Mouse (Mus musculus): ENCODE measurements around the gene H2-DMb1. TPM values are rescaled to one million over a fixed set of nuclear protein-coding genes. Genes with fewer than 3 reads are reported as not detected.

Gene H2-DMb1
- polyA plus RNA-seq, 1 experiment from 2014 or later, result 8.6 TPM

Other genes with a start within 250 kb of the H2-DMb1 start
- 0.22 TPM in 1 of 2 replicates, not detected in the other for gene Platr17, start 247.9 kb upstream of the H2-DMb1 start, polyA plus RNA-seq (2015; fragmentation: Nextera tagmentation; extraction: Ambion mirVana)
- 59.9 and 60.1 TPM in 2 replicates for gene Daxx, start 243.7 kb upstream of the H2-DMb1 start, polyA plus RNA-seq (2015; fragmentation: Nextera tagmentation; extraction: Ambion mirVana)
- 36.1 and 39.2 TPM in 2 replicates for gene Tapbp, start 237.2 kb upstream of the H2-DMb1 start, polyA plus RNA-seq (2015; fragmentation: Nextera tagmentation; extraction: Ambion mirVana)
- gene Zbtb22, start 237.2 kb upstream of the H2-DMb1 start, polyA plus RNA-seq (2015; fragmentation: Nextera tagmentation; extraction: Ambion mirVana), result 20.6 and 20.9 TPM in 2 replicates
- 35.9 and 38.0 TPM in 2 replicates for gene Rgl2, start 223.5 kb upstream of the H2-DMb1 start, polyA plus RNA-seq (2015; fragmentation: Nextera tagmentation; extraction: Ambion mirVana)
- 168 and 174 TPM in 2 replicates for gene Pfdn6, start 212.7 kb upstream of the H2-DMb1 start, polyA plus RNA-seq (2015; fragmentation: Nextera tagmentation; extraction: Ambion mirVana)
- 32.7 and 37.7 TPM in 2 replicates for gene Wdr46, start 212.4 kb upstream of the H2-DMb1 start, polyA plus RNA-seq (2015; fragmentation: Nextera tagmentation; extraction: Ambion mirVana)
- gene B3galt4, start 201.6 kb upstream of the H2-DMb1 start, polyA plus RNA-seq (2015; fragmentation: Nextera tagmentation; extraction: Ambion mirVana), result 6.2 and 6.9 TPM in 2 replicates
- gene Vps52, start 197.3 kb upstream of the H2-DMb1 start, polyA plus RNA-seq (2015; fragmentation: Nextera tagmentation; extraction: Ambion mirVana), result 51.9 and 54.7 TPM in 2 replicates
- 1,660 and 1,786 TPM in 2 replicates for gene Rps18, start 197.1 kb upstream of the H2-DMb1 start, polyA plus RNA-seq (2015; fragmentation: Nextera tagmentation; extraction: Ambion mirVana)
- 31.5 and 32.7 TPM in 2 replicates for gene H2-K1, start 152.7 kb upstream of the H2-DMb1 start, polyA plus RNA-seq (2015; fragmentation: Nextera tagmentation; extraction: Ambion mirVana)
- 14.7 and 18.7 TPM in 2 replicates for gene Ring1, start 128.4 kb upstream of the H2-DMb1 start, polyA plus RNA-seq (2015; fragmentation: Nextera tagmentation; extraction: Ambion mirVana)
- gene H2-Ke6, start 125.0 kb upstream of the H2-DMb1 start, polyA plus RNA-seq (2015; fragmentation: Nextera tagmentation; extraction: Ambion mirVana), result 52.9 and 54.0 TPM in 2 replicates
- gene Slc39a7, start 121.4 kb upstream of the H2-DMb1 start, polyA plus RNA-seq (2015; fragmentation: Nextera tagmentation; extraction: Ambion mirVana), result 227 and 231 TPM in 2 replicates
- gene Rxrb, start 121.3 kb upstream of the H2-DMb1 start, polyA plus RNA-seq (2015; fragmentation: Nextera tagmentation; extraction: Ambion mirVana), result 52.7 and 56.7 TPM in 2 replicates
- gene Col11a2, start 113.6 kb upstream of the H2-DMb1 start, polyA plus RNA-seq (2015; fragmentation: Nextera tagmentation; extraction: Ambion mirVana), result 3.2 and 3.7 TPM in 2 replicates
- 0.52 and 0.82 TPM in 2 replicates for gene H2-Oa, start 60.7 kb upstream of the H2-DMb1 start, polyA plus RNA-seq (2015; fragmentation: Nextera tagmentation; extraction: Ambion mirVana)
- 18.3 and 19.0 TPM in 2 replicates for gene H2-DMa, start 33.5 kb upstream of the H2-DMb1 start, polyA plus RNA-seq (2015; fragmentation: Nextera tagmentation; extraction: Ambion mirVana)
- gene Brd2, start 30.4 kb upstream of the H2-DMb1 start, polyA plus RNA-seq (2015; fragmentation: Nextera tagmentation; extraction: Ambion mirVana), result 117 and 134 TPM in 2 replicates
- 24.5 and 30.3 TPM in 2 replicates for gene H2-DMb2, start 9.8 kb upstream of the H2-DMb1 start, polyA plus RNA-seq (2015; fragmentation: Nextera tagmentation; extraction: Ambion mirVana)
- gene Tap1, start 34.5 kb downstream of the H2-DMb1 start, polyA plus RNA-seq (2015; fragmentation: Nextera tagmentation; extraction: Ambion mirVana), result 4.7 and 5.5 TPM in 2 replicates
- 2.0 and 2.4 TPM in 2 replicates for gene Psmb9, start 34.7 kb downstream of the H2-DMb1 start, polyA plus RNA-seq (2015; fragmentation: Nextera tagmentation; extraction: Ambion mirVana)
- 6.4 and 7.2 TPM in 2 replicates for gene Psmb8, start 44.6 kb downstream of the H2-DMb1 start, polyA plus RNA-seq (2015; fragmentation: Nextera tagmentation; extraction: Ambion mirVana)
- gene Tap2, start 50.5 kb downstream of the H2-DMb1 start, polyA plus RNA-seq (2015; fragmentation: Nextera tagmentation; extraction: Ambion mirVana), result 5.2 and 5.8 TPM in 2 replicates
- 0.14 and 0.27 TPM in 2 replicates for gene H2-Ob, start 85.8 kb downstream of the H2-DMb1 start, polyA plus RNA-seq (2015; fragmentation: Nextera tagmentation; extraction: Ambion mirVana)
- 31.6 and 37.9 TPM in 2 replicates for gene H2-Ab1, start 104.6 kb downstream of the H2-DMb1 start, polyA plus RNA-seq (2015; fragmentation: Nextera tagmentation; extraction: Ambion mirVana)
- gene H2-Aa, start 134.8 kb downstream of the H2-DMb1 start, polyA plus RNA-seq (2015; fragmentation: Nextera tagmentation; extraction: Ambion mirVana), result 2.6 and 3.3 TPM in 2 replicates
- 7.8 and 8.4 TPM in 2 replicates for gene H2-Eb1, start 152.8 kb downstream of the H2-DMb1 start, polyA plus RNA-seq (2015; fragmentation: Nextera tagmentation; extraction: Ambion mirVana)
- gene H2-Eb2, start 172.6 kb downstream of the H2-DMb1 start, polyA plus RNA-seq (2015; fragmentation: Nextera tagmentation; extraction: Ambion mirVana), result 0.04 TPM in 1 of 2 replicates, not detected in the other
- not detected in 2 replicates for gene Btnl2, start 201.8 kb downstream of the H2-DMb1 start, polyA plus RNA-seq (2015; fragmentation: Nextera tagmentation; extraction: Ambion mirVana)
- not detected in 2 replicates for gene Btnl1, start 224.1 kb downstream of the H2-DMb1 start, polyA plus RNA-seq (2015; fragmentation: Nextera tagmentation; extraction: Ambion mirVana)
- 0.23 and 0.74 TPM in 2 replicates for gene BC051142, start 245.7 kb downstream of the H2-DMb1 start, polyA plus RNA-seq (2015; fragmentation: Nextera tagmentation; extraction: Ambion mirVana)